Comparison of ENCODE assay signal across 21 mouse cellular contexts in genomic region chrX:105228580-105228979, GRCm38 (mm10).
"Had no signal": no experiment of that assay in that cellular context is flagged by ENCODE, and none has a peak within 500 bp of the region (broad histone marks: within the 10 kb centered on the region; RNA-seq: fewer than 3 reads in every experiment).

No protein-coding gene starts in this region.

- H3K4me3 ChIP-seq: lung, embryonic 15.5 days; midbrain, embryonic 10.5 days; midbrain, embryonic 12.5 days; myocyte; neural tube, embryonic 13.5 days; neural tube, embryonic 15.5 days had no signal

- H3K36me3 ChIP-seq: lung, embryonic 15.5 days; midbrain, embryonic 10.5 days; midbrain, embryonic 12.5 days; neural tube, embryonic 13.5 days; neural tube, embryonic 15.5 days had no signal

- H3K4me2 ChIP-seq: lung, embryonic 15.5 days; midbrain, embryonic 12.5 days; neural tube, embryonic 13.5 days; neural tube, embryonic 15.5 days had no signal

- DNase-seq: lung, adult 2 months; lung, postnatal 14 days; lung, postnatal 36 days; midbrain, embryonic 14.5 days; retina, postnatal 1 day; right cerebral cortex, adult 18-20 months; right cerebral cortex, postnatal 25 days; right cerebral cortex, postnatal 4 days; spleen, adult 18-20 months; thymus, adult 18-20 months; thymus, postnatal 14 days; thymus, postnatal 36 days had no signal

- H3K9ac ChIP-seq: lung, embryonic 15.5 days; midbrain, embryonic 12.5 days; neural tube, embryonic 13.5 days; neural tube, embryonic 15.5 days had no signal

- H3K27ac ChIP-seq: lung, embryonic 15.5 days; macrophage; midbrain, embryonic 10.5 days; midbrain, embryonic 12.5 days; neural tube, embryonic 13.5 days; neural tube, embryonic 15.5 days had no signal

- H3K4me1 ChIP-seq: lung, embryonic 15.5 days; midbrain, embryonic 10.5 days; midbrain, embryonic 12.5 days; neural tube, embryonic 13.5 days; neural tube, embryonic 15.5 days had no signal

- H3K9me3 ChIP-seq: lung, embryonic 15.5 days; midbrain, embryonic 10.5 days; midbrain, embryonic 12.5 days; neural tube, embryonic 13.5 days; neural tube, embryonic 15.5 days had no signal

- ATAC-seq: lung, postnatal 0 days; midbrain, embryonic 16.5 days had no signal
